Mouse (Mus musculus) MEL (cell line): Measurements from ENCODE around the gene Dglucy.

Experiments
- BHLHE40 ChIP-seq: IDR thresholded peaks from 2 replicates; pipeline ENCODE4 v1.6.1; 2012; ENCODE audit warnings: low read depth, mild to moderate bottlenecking, inconsistent platforms, low read length, improper control_type of control experiment, borderline replicate concordance
- CTCF ChIP-seq, 3 experiments: IDR thresholded peaks in 2 of 3; conservative IDR thresholded peaks in 1 of 3; 2 replicates each; pipeline ENCODE4 v1.5.1; 2011 to 2012; ENCODE audit warnings: low read length in 3 of 3, low read depth in 2 of 3, mild to moderate bottlenecking in 2 of 3, improper control_type of control experiment in 1 of 3, inconsistent platforms in 1 of 3, mixed read lengths in 1 of 3, moderate library complexity in 1 of 3; ENCODE audit not compliant: control insufficient read depth in 1 of 3, insufficient read depth in 1 of 3, poor library complexity in 1 of 3, severe bottlenecking in 1 of 3
- GABPA ChIP-seq: IDR thresholded peaks from 2 replicates; pipeline ENCODE4 v1.6.1; 2012; ENCODE audit warnings: low read depth, mild to moderate bottlenecking, inconsistent platforms, low read length, improper control_type of control experiment, moderate library complexity
- MEF2A ChIP-seq: IDR thresholded peaks from 2 replicates; pipeline ENCODE4 v1.6.1; 2014; ENCODE audit warnings: low read depth, mild to moderate bottlenecking, inconsistent platforms, low read length, improper control_type of control experiment; ENCODE audit not compliant: poor library complexity, insufficient replicate concordance, severe bottlenecking; ENCODE audit errors: extremely low read depth
- POLR2A ChIP-seq, 2 experiments: IDR thresholded peaks; 2 replicates each; pipeline ENCODE4 v1.6.1; 2011 to 2012; ENCODE audit warnings: low read length in 2 of 2, mild to moderate bottlenecking in 2 of 2, control low read depth in 1 of 2, improper control_type of control experiment in 1 of 2, low read depth in 1 of 2, moderate library complexity in 1 of 2; ENCODE audit not compliant: control insufficient read depth in 1 of 2, insufficient read depth in 1 of 2, poor library complexity in 1 of 2
- TAL1 ChIP-seq: IDR thresholded peaks from 2 replicates; pipeline ENCODE4 v1.6.1; 2012; ENCODE audit warnings: mild to moderate bottlenecking, inconsistent platforms, low read length, moderate library complexity, mixed read lengths

- TF ChIP-seq CTCF (IDR thresholded peaks at IDR 0.05 in 2 of 3, conservative IDR thresholded peaks at IDR 0.05 in 1 of 3; ENCODE audit: control insufficient read depth in 1 of 3, insufficient read depth in 1 of 3, low read depth in 2 of 3, low read length in 3 of 3, poor library complexity in 1 of 3, severe bottlenecking in 1 of 3) (no peak), TAL1 (no peak), MEF2A (no peak), GABPA (no peak), POLR2A (IDR thresholded peaks at IDR 0.05; ENCODE audit: control insufficient read depth in 1 of 2, insufficient read depth in 1 of 2, low read depth in 1 of 2, low read length in 2 of 2, poor library complexity in 1 of 2) (no peak), BHLHE40 (no peak)
Measured at GRCm38 (mm10) chr12:100778934-100779865, at the start of gene Dglucy.
